ENCODE assay signal across 9 mouse cellular contexts in the genomic region with DNA sequence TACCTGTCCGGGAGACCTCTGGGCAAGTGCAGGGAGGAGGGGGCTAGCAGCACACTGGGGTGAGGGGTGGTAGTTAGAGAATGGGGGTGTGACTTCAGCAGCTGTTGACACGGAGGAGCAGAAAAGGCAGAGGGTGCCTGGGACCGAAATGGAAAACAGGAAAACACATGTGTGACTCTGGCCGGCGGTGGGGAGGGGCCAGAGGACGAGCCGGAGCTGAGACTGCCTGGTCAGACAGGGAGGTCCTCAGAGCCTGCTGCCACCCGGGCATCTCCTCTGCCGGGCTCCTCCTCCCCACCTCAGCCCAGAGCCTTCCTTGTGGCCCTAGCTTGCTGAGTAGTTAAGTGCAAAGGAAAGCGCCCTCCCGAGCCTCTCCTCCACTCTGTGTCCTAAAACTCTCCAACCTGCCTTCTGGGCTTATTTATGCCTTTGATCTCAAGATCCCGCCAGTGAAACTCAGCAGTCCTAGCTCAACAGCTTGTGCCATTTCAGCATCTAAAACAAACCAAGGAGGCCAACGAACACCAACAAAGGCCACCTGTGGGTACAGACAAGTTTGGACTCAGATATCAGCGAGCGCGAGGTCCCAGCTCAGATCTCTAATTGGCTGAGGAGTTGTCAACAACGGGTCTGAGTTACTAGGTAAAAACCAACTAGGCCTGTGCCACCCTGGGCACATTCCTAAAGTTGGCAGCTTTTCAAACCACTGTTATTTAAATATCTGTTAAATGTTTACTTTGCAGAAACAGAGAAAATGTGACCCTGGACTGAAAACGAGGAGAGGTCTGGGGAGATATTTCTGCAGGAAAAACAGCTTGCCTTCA. TPM values are rescaled to one million over a fixed set of nuclear protein-coding genes. Genes with fewer than 3 reads are reported as not detected.
DNase-seq lines count a peak whose midpoint lies in the region; ATAC-seq lines count a peak whose summit lies in the region.
"Had no signal": no experiment of that assay in that cellular context is flagged by ENCODE, and none has a peak within 500 bp of the region (broad histone marks: within the 10 kb centered on the region; RNA-seq: fewer than 3 reads in every experiment).

No protein-coding gene starts in this region.

- peaks cover 16% of the 10 kb centered on the region for H3K27me3 ChIP-seq in forebrain, embryonic 11.5 days (ENCODE audit: control insufficient read depth, insufficient read depth, low read length)
- peaks cover 4% of the 10 kb centered on the region; the same call in 1 of the 2 replicates for H3K27me3 ChIP-seq in forebrain, embryonic 15.5 days
- H3K27me3 ChIP-seq in hindbrain, embryonic 14.5 days (ENCODE audit: control insufficient read depth, insufficient read depth, low read length): peaks cover 47% of the 10 kb centered on the region
- peaks cover 28% of the 10 kb centered on the region for H3K27me3 ChIP-seq in neural tube, embryonic 12.5 days (replicated peaks)

- DNase-seq in forebrain, embryonic 11.5 days (ENCODE audit: low spot score): no peak
- no peak for DNase-seq in hindbrain, embryonic 14.5 days (ENCODE audit: low spot score)
- DNase-seq in liver: peak; percentile 32
- no peak for DNase-seq in spleen, adult 12 weeks (ENCODE audit: low spot score)
- no peak for DNase-seq in left cerebral cortex, adult 9 months (ENCODE audit: low spot score in 2 of 2)

- H3K9me3 ChIP-seq in forebrain, embryonic 11.5 days (ENCODE audit: control insufficient read depth, low read length): no peaks in the 10 kb centered on the region
- H3K9me3 ChIP-seq in forebrain, embryonic 15.5 days: no peaks in the 10 kb centered on the region
- no peaks in the 10 kb centered on the region for H3K9me3 ChIP-seq in hindbrain, embryonic 14.5 days (ENCODE audit: control insufficient read depth, low read length)
- no peaks in the 10 kb centered on the region for H3K9me3 ChIP-seq in neural tube, embryonic 12.5 days
- H3K9me3 ChIP-seq: G1E had no signal

- H3K36me3 ChIP-seq in forebrain, embryonic 11.5 days (ENCODE audit: control insufficient read depth, insufficient read depth, low read length): no peaks in the 10 kb centered on the region
- H3K36me3 ChIP-seq in forebrain, embryonic 15.5 days: no peaks in the 10 kb centered on the region
- no peaks in the 10 kb centered on the region for H3K36me3 ChIP-seq in hindbrain, embryonic 14.5 days (replicated peaks; ENCODE audit: control insufficient read depth, insufficient read depth)
- H3K36me3 ChIP-seq in neural tube, embryonic 12.5 days: no peaks in the 10 kb centered on the region

- peaks cover 14% of the 10 kb centered on the region for H3K4me1 ChIP-seq in forebrain, embryonic 11.5 days (replicated peaks; ENCODE audit: control insufficient read depth, insufficient read depth, low read length)
- no peaks in the 10 kb centered on the region; the same call in 1 of the 2 replicates for H3K4me1 ChIP-seq in forebrain, embryonic 15.5 days
- H3K4me1 ChIP-seq in hindbrain, embryonic 14.5 days (replicated peaks; ENCODE audit: control insufficient read depth, insufficient read depth, low read length): no peaks in the 10 kb centered on the region
- H3K4me1 ChIP-seq in neural tube, embryonic 12.5 days: peaks cover 7% of the 10 kb centered on the region

- H3K27ac ChIP-seq in forebrain, embryonic 11.5 days (ENCODE audit: low read depth, low read length): no peak overlapping the region
- H3K27ac ChIP-seq in forebrain, embryonic 15.5 days (replicated peaks): no peak overlapping the region
- H3K27ac ChIP-seq in hindbrain, embryonic 14.5 days: no peak overlapping the region
- H3K27ac ChIP-seq in neural tube, embryonic 12.5 days: no peak overlapping the region

- no peak overlapping the region for H3K4me3 ChIP-seq in forebrain, embryonic 11.5 days (ENCODE audit: low read depth, low read length)
- H3K4me3 ChIP-seq in forebrain, embryonic 15.5 days: no peak overlapping the region
- no peak overlapping the region for H3K4me3 ChIP-seq in hindbrain, embryonic 14.5 days (replicated peaks; ENCODE audit: low read length)
- no peak overlapping the region for H3K4me3 ChIP-seq in neural tube, embryonic 12.5 days

- H3K4me2 ChIP-seq in forebrain, embryonic 11.5 days (ENCODE audit: low read depth, low read length, severe bottlenecking): 0 out of 2 replicates have a peak overlapping the region, but pooled peaks have one; percentile 18
- H3K4me2 ChIP-seq in forebrain, embryonic 15.5 days (replicated peaks): no peak overlapping the region
- H3K4me2 ChIP-seq in hindbrain, embryonic 14.5 days (replicated peaks): peak overlapping the region; percentile 17
- H3K4me2 ChIP-seq in neural tube, embryonic 12.5 days (replicated peaks): peak overlapping the region; percentile 36

- peak overlapping the region; percentile 29 for H3K9ac ChIP-seq in forebrain, embryonic 11.5 days (ENCODE audit: low read length)
- H3K9ac ChIP-seq in forebrain, embryonic 15.5 days (replicated peaks): no peak overlapping the region
- H3K9ac ChIP-seq in hindbrain, embryonic 14.5 days: no peak overlapping the region
- no peak overlapping the region for H3K9ac ChIP-seq in neural tube, embryonic 12.5 days

- peak; percentile 28; the same call in 1 of the 2 replicates for ATAC-seq in forebrain, embryonic 11.5 days (replicated peaks; ENCODE audit: low FRiP score)
- ATAC-seq in forebrain, embryonic 15.5 days (replicated peaks): no peak
- peak; percentile 34 for ATAC-seq in common myeloid progenitor, adult 5-6 weeks (replicated peaks; ENCODE audit: low read depth, poor library complexity, severe bottlenecking)
- no peak for ATAC-seq in hindbrain, embryonic 14.5 days (ENCODE audit: low FRiP score)
- ATAC-seq in neural tube, embryonic 12.5 days (ENCODE audit: low FRiP score, low read depth): no peak

- 6% methylated on average over 18 of the region's 18 CpGs for WGBS in forebrain, embryonic 11.5 days
- WGBS in forebrain, embryonic 15.5 days: 11% methylated on average over 18 of the region's 18 CpGs
- WGBS in hindbrain, embryonic 14.5 days: 14% methylated on average over 18 of the region's 18 CpGs
- WGBS in neural tube, embryonic 12.5 days: 9% methylated on average over 18 of the region's 18 CpGs

RNA-seq across cellular contexts. Expression of gene Slc7a7, which starts 3.5 kb away (rescaled TPM):
- polyA plus RNA-seq in forebrain, embryonic 11.5 days (2014; fragmentation: Nextera tagmentation; extraction: Ambion mirVana): 4.5 and 5.0 TPM in 2 replicates
- 5.0 and 5.2 TPM in 2 replicates for polyA plus RNA-seq in forebrain, embryonic 15.5 days (2015; fragmentation: Nextera tagmentation; extraction: Ambion mirVana)
- 4.5 and 6.6 TPM in 2 replicates for total RNA-seq in common myeloid progenitor, adult 5-6 weeks (2017)
- polyA plus RNA-seq in hindbrain, embryonic 14.5 days (2014; fragmentation: Nextera tagmentation; extraction: Ambion mirVana): 4.5 and 6.2 TPM in 2 replicates
- polyA plus RNA-seq in neural tube, embryonic 12.5 days (2016; fragmentation: Nextera tagmentation; extraction: Ambion mirVana): 5.6 and 5.7 TPM in 2 replicates

RNA-seq across cellular contexts. Expression of gene Mrpl52, which starts 12.6 kb away (rescaled TPM):
- 220 and 221 TPM in 2 replicates for polyA plus RNA-seq in forebrain, embryonic 11.5 days (2014; fragmentation: Nextera tagmentation; extraction: Ambion mirVana)
- 269 and 282 TPM in 2 replicates for polyA plus RNA-seq in forebrain, embryonic 15.5 days (2015; fragmentation: Nextera tagmentation; extraction: Ambion mirVana)
- 139 and 219 TPM in 2 replicates for total RNA-seq in common myeloid progenitor, adult 5-6 weeks (2017)
- 245 and 308 TPM in 2 replicates for polyA plus RNA-seq in hindbrain, embryonic 14.5 days (2014; fragmentation: Nextera tagmentation; extraction: Ambion mirVana)
- 250 and 276 TPM in 2 replicates for polyA plus RNA-seq in neural tube, embryonic 12.5 days (2016; fragmentation: Nextera tagmentation; extraction: Ambion mirVana)

RNA-seq across cellular contexts. Expression of gene Mmp14, which starts 17.3 kb away (rescaled TPM):
- polyA plus RNA-seq in forebrain, embryonic 11.5 days (2014; fragmentation: Nextera tagmentation; extraction: Ambion mirVana): 70.7 and 71.6 TPM in 2 replicates
- polyA plus RNA-seq in forebrain, embryonic 15.5 days (2015; fragmentation: Nextera tagmentation; extraction: Ambion mirVana): 60.3 and 61.7 TPM in 2 replicates
- 12.5 and 18.6 TPM in 2 replicates for total RNA-seq in common myeloid progenitor, adult 5-6 weeks (2017)
- polyA plus RNA-seq in hindbrain, embryonic 14.5 days (2014; fragmentation: Nextera tagmentation; extraction: Ambion mirVana): 43.6 and 47.3 TPM in 2 replicates
- 79.5 and 81.0 TPM in 2 replicates for polyA plus RNA-seq in neural tube, embryonic 12.5 days (2016; fragmentation: Nextera tagmentation; extraction: Ambion mirVana)

RNA-seq across cellular contexts. Expression of gene Lrp10, which starts 49.8 kb away (rescaled TPM):
- polyA plus RNA-seq in forebrain, embryonic 11.5 days (2014; fragmentation: Nextera tagmentation; extraction: Ambion mirVana): 28.8 and 29.9 TPM in 2 replicates
- polyA plus RNA-seq in forebrain, embryonic 15.5 days (2015; fragmentation: Nextera tagmentation; extraction: Ambion mirVana): 32.5 and 33.9 TPM in 2 replicates
- 28.8 and 46.5 TPM in 2 replicates for total RNA-seq in common myeloid progenitor, adult 5-6 weeks (2017)
- polyA plus RNA-seq in hindbrain, embryonic 14.5 days (2014; fragmentation: Nextera tagmentation; extraction: Ambion mirVana): 29.2 and 30.8 TPM in 2 replicates
- 34.9 and 37.5 TPM in 2 replicates for polyA plus RNA-seq in neural tube, embryonic 12.5 days (2016; fragmentation: Nextera tagmentation; extraction: Ambion mirVana)

RNA-seq across cellular contexts. Expression of gene Oxa1l, which starts 53.5 kb away (rescaled TPM):
- polyA plus RNA-seq in forebrain, embryonic 11.5 days (2014; fragmentation: Nextera tagmentation; extraction: Ambion mirVana): 56.7 and 58.3 TPM in 2 replicates
- polyA plus RNA-seq in forebrain, embryonic 15.5 days (2015; fragmentation: Nextera tagmentation; extraction: Ambion mirVana): 47.9 and 48.1 TPM in 2 replicates
- 27.5 and 38.7 TPM in 2 replicates for total RNA-seq in common myeloid progenitor, adult 5-6 weeks (2017)
- 57.1 and 66.0 TPM in 2 replicates for polyA plus RNA-seq in hindbrain, embryonic 14.5 days (2014; fragmentation: Nextera tagmentation; extraction: Ambion mirVana)
- 45.9 and 50.2 TPM in 2 replicates for polyA plus RNA-seq in neural tube, embryonic 12.5 days (2016; fragmentation: Nextera tagmentation; extraction: Ambion mirVana)

Comparison
In these comparisons a context has a peak if more than half of its experiments do, and no peak if none do; other contexts are left out.
1. ATAC-seq: peak in forebrain, embryonic 11.5 days (single experiment) and common myeloid progenitor, adult 5-6 weeks (single experiment); none in forebrain, embryonic 15.5 days (single experiment), hindbrain, embryonic 14.5 days (single experiment) and neural tube, embryonic 12.5 days (single experiment).